Mouse (Mus musculus) frontal cortex, adult 2 months (tissue): ENCODE measurements at regions not wholly inside any gene's neighbourhood (a gene's known extent, or its start where the extent isn't known, plus 50 kb on each side); places are given as distances from the start of the nearest gene placed in this dataset.

ENCODE experiments used
- DNase-seq, 2 experiments: peaks; one replicate each; pipeline ENCODE4 v3.0.0; 2022; ENCODE audit warnings: low spot score in 1 of 2; ENCODE audit errors: extremely low spot score in 1 of 2

GRCm38 (mm10) chr3:154513566-154513965 is 82.9 kb upstream of the Cryz start:
- DNase-seq, result no peak

GRCm38 (mm10) chr3:154510160-154510559 is 86.4 kb upstream of the Cryz start:
- no peak for DNase-seq

- no peak for DNase-seq
Observed at GRCm38 (mm10) chr3:154509394-154509793, 87.1 kb upstream of the Cryz start.

GRCm38 (mm10) chr3:154493387-154493920 is 103.1 kb upstream of the Cryz start:
- no peak for DNase-seq

GRCm38 (mm10) chr3:154472426-154472825 is 124.1 kb upstream of the Cryz start:
- DNase-seq, result no peak

GRCm38 (mm10) chr3:154467581-154468374 is 128.7 kb upstream of the Cryz start:
- peak; percentile 16 to 42 for DNase-seq

- DNase-seq, result no peak
Observed at GRCm38 (mm10) chr3:154458208-154458607, 127.7 kb upstream of the Lhx8 start.

- DNase-seq, result no peak
Observed at GRCm38 (mm10) chr3:154453025-154453424, 122.6 kb upstream of the Lhx8 start.

- DNase-seq, result no peak
Observed at GRCm38 (mm10) chr3:154452585-154452984, 122.1 kb upstream of the Lhx8 start.

GRCm38 (mm10) chr3:154451169-154451568 is 120.7 kb upstream of the Lhx8 start:
- peak; percentile 3 to 30 for DNase-seq

GRCm38 (mm10) chr3:154443351-154444075 is 113.1 kb upstream of the Lhx8 start:
- DNase-seq, result no peak

- no peak for DNase-seq
Observed at GRCm38 (mm10) chr3:154441454-154441853, 111.0 kb upstream of the Lhx8 start.

GRCm38 (mm10) chr3:154440899-154441298 is 110.4 kb upstream of the Lhx8 start:
- no peak for DNase-seq

GRCm38 (mm10) chr3:154430856-154431255 is 100.4 kb upstream of the Lhx8 start:
- DNase-seq, result no peak

- DNase-seq, result no peak
Observed at GRCm38 (mm10) chr3:154429666-154430065, 99.2 kb upstream of the Lhx8 start.

- no peak for DNase-seq
Observed at GRCm38 (mm10) chr3:154424589-154424988, 94.1 kb upstream of the Lhx8 start.

GRCm38 (mm10) chr3:154421461-154421950 is 91.0 kb upstream of the Lhx8 start:
- no peak for DNase-seq

GRCm38 (mm10) chr3:154418177-154418832 is 87.8 kb upstream of the Lhx8 start:
- no peak for DNase-seq

GRCm38 (mm10) chr3:154414358-154414757 is 83.9 kb upstream of the Lhx8 start:
- no peak for DNase-seq

- DNase-seq, result no peak
Observed at GRCm38 (mm10) chr3:154410292-154410691, 79.8 kb upstream of the Lhx8 start.

- DNase-seq, result no peak
Observed at GRCm38 (mm10) chr3:154402081-154402480, 71.6 kb upstream of the Lhx8 start.
